Mouse (Mus musculus): Measurements from ENCODE around the gene Wscd2.

GRCm38 (mm10) chr5:113521037-113521436 is 30.9 kb downstream of the Wscd2 start:
- no peak for TF ChIP-seq UBTF (IDR thresholded peaks at IDR 0.05; ENCODE audit: low read depth, low read length)
- no peak for TF ChIP-seq MAX (IDR thresholded peaks at IDR 0.05; ENCODE audit: low read length)
- no peak for TF ChIP-seq POLR2A (IDR thresholded peaks at IDR 0.05; ENCODE audit: low read depth, low read length)
- no peak for TF ChIP-seq CTCF (conservative IDR thresholded peaks at IDR 0.05 in 1 of 2, IDR thresholded peaks at IDR 0.05 in 1 of 2; ENCODE audit: low read depth in 2 of 2, low read length in 2 of 2)
- TF ChIP-seq ELF1 (IDR thresholded peaks at IDR 0.05; ENCODE audit: low read depth, low read length), result no peak
- no peak for TF ChIP-seq ETS1 (conservative IDR thresholded peaks at IDR 0.05; ENCODE audit: low read depth, low read length)
- TF ChIP-seq GABPA (IDR thresholded peaks at IDR 0.05; ENCODE audit: insufficient replicate concordance, low read depth, low read length), result no peak
- no peak for TF ChIP-seq E2F4 (IDR thresholded peaks at IDR 0.05; ENCODE audit: insufficient replicate concordance, low read depth, low read length)
- no peak for TF ChIP-seq JUND (conservative IDR thresholded peaks at IDR 0.05; ENCODE audit: low read depth, low read length)
- TF ChIP-seq USF2 (conservative IDR thresholded peaks at IDR 0.05; ENCODE audit: low read depth, low read length), result no peak
- TF ChIP-seq TCF12 (IDR thresholded peaks at IDR 0.05; ENCODE audit: low read depth, low read length), result no peak
- TF ChIP-seq MAFK (IDR thresholded peaks at IDR 0.05; ENCODE audit: insufficient replicate concordance, low read length), result no peak
- TF ChIP-seq KAT2A (IDR thresholded peaks at IDR 0.05; ENCODE audit: insufficient replicate concordance, low read length), result no peak

All from CH12.LX (cell line).